Mouse (Mus musculus) hindbrain, embryonic 13.5 days (tissue): ENCODE results near the gene Camta1. TPM values are rescaled to one million over a fixed set of nuclear protein-coding genes. Genes with fewer than 3 reads are reported as not detected.

Experiments used
- ATAC-seq: fragments of 200-750 bp; cut with Nextera tagmentation; 2 replicates; pipeline ENCODE4 v1.8.0; 2017; ENCODE audit warnings: moderate TSS enrichment; ENCODE audit not compliant: low FRiP score
- H3K27ac ChIP-seq: fragments of 300-500 bp; sonication (generic); 2 replicates; pipeline ENCODE4 v1.5.1; 2015; ENCODE audit warnings: inconsistent platforms, mild to moderate bottlenecking, moderate library complexity
- H3K27me3 ChIP-seq: fragments of 300-500 bp; sonication (generic); 2 replicates; pipeline ENCODE4 v1.6.1; 2015; ENCODE audit warnings: mild to moderate bottlenecking, inconsistent platforms
- H3K36me3 ChIP-seq: fragments of 300-500 bp; sonication (generic); 2 replicates; pipeline ENCODE4 v1.6.1; 2015; ENCODE audit warnings: mild to moderate bottlenecking, inconsistent platforms
- H3K4me1 ChIP-seq: fragments of 300-500 bp; sonication (generic); replicated peaks from 2 replicates; pipeline ENCODE4 v1.6.1; 2015; ENCODE audit warnings: inconsistent platforms
- H3K4me2 ChIP-seq: fragments of 300-500 bp; sonication (generic); 2 replicates; pipeline ENCODE4 v1.6.1; 2015; ENCODE audit warnings: inconsistent platforms, mild to moderate bottlenecking, moderate library complexity
- H3K4me3 ChIP-seq: fragments of 300-500 bp; sonication (generic); 2 replicates; pipeline ENCODE4 v1.5.1; 2015; ENCODE audit warnings: mild to moderate bottlenecking, inconsistent platforms
- H3K9ac ChIP-seq: fragments of 300-500 bp; sonication (generic); 2 replicates; pipeline ENCODE4 v1.6.1; 2015; ENCODE audit warnings: mild to moderate bottlenecking, inconsistent platforms
- H3K9me3 ChIP-seq: fragments of 300-500 bp; sonication (generic); 2 replicates; pipeline ENCODE4 v1.6.1; 2016; ENCODE audit warnings: inconsistent platforms
- WGBS: fragments of 180-500 bp; shearing (Covaris S2); methylation state at CpG from one replicate; pipeline ENCODE4 v1.1.7; 2015; 5-methylcytosine and 5-hydroxymethylcytosine counted together
- polyA plus RNA-seq: library from polyadenylated mRNA; unstranded; fragments of >200 nt; fragmentation: Nextera tagmentation; extraction: Ambion mirVana; gene quantifications from 2 replicates; pipeline ENCODE4 v1.2.1, GENCODE M21; 2015

The Camta1 gene
- polyA plus RNA-seq, 1 experiment from 2014 or later: 159 TPM

- Histone ChIP-seq H3K9me3 (no peaks in the 10 kb centered on the region), H3K9ac (no peak overlapping the region), H3K36me3 (no peaks in the 10 kb centered on the region), H3K4me1 (peaks cover 36% of the 10 kb centered on the region), H3K4me2 (no peak overlapping the region), H3K27me3 (0 out of 2 replicates have a peak, but pooled peaks cover 8% of the 10 kb centered on the region), H3K27ac (peak overlapping the region; percentile 60; the same call in 1 of the 2 replicates), H3K4me3 (no peak overlapping the region)
- 67% methylated on average over 7 of the region's 7 CpGs for WGBS
- no peak for ATAC-seq
Measured at GRCm38 (mm10) chr4:151207566-151207965, 654.1 kb downstream of the Camta1 start.

- no peak overlapping the region for H3K4me2 ChIP-seq
- H3K4me1 ChIP-seq: peaks cover 27% of the 10 kb centered on the region
- no peaks in the 10 kb centered on the region for H3K27me3 ChIP-seq
- H3K36me3 ChIP-seq: no peaks in the 10 kb centered on the region
- no peak overlapping the region for H3K4me3 ChIP-seq
- 57% methylated on average over 6 of the region's 6 CpGs for WGBS
- 0 out of 2 replicates have a peak overlapping the region, but pooled peaks have one; percentile 10 for H3K27ac ChIP-seq
- no peaks in the 10 kb centered on the region for H3K9me3 ChIP-seq
- H3K9ac ChIP-seq: no peak overlapping the region
- ATAC-seq: no peak
Measured at GRCm38 (mm10) chr4:151202891-151203290, 658.8 kb downstream of the Camta1 start.

GRCm38 (mm10) chr4:151200316-151200715 lies 661.4 kb downstream of the Camta1 start:
- no peak for ATAC-seq
- Histone ChIP-seq H3K27me3 (peaks cover 7% of the 10 kb centered on the region), H3K9ac (no peak overlapping the region), H3K36me3 (no peaks in the 10 kb centered on the region), H3K4me1 (peaks cover 11% of the 10 kb centered on the region), H3K27ac (no peak overlapping the region), H3K4me3 (no peak overlapping the region), H3K4me2 (no peak overlapping the region), H3K9me3 (no peaks in the 10 kb centered on the region)
- 81% methylated on average over 9 of the region's 9 CpGs for WGBS

GRCm38 (mm10) chr4:151195126-151195525 lies 666.5 kb downstream of the Camta1 start:
- ATAC-seq: no peak
- H3K36me3 ChIP-seq: no peaks in the 10 kb centered on the region
- H3K4me2 ChIP-seq: no peak overlapping the region
- H3K9ac ChIP-seq: no peak overlapping the region
- H3K27ac ChIP-seq: peak overlapping the region; percentile 78
- H3K9me3 ChIP-seq: no peaks in the 10 kb centered on the region
- peaks cover 19% of the 10 kb centered on the region for H3K27me3 ChIP-seq
- no peak overlapping the region for H3K4me3 ChIP-seq
- 40% methylated on average over 10 of the region's 10 CpGs for WGBS
- H3K4me1 ChIP-seq: peaks cover 22% of the 10 kb centered on the region

- ATAC-seq: peak; percentile 58; the same call in 1 of the 2 replicates
- H3K27ac ChIP-seq: peak overlapping the region; percentile 78
- no peak overlapping the region for H3K4me3 ChIP-seq
- H3K27me3 ChIP-seq: peaks cover 19% of the 10 kb centered on the region
- 19% methylated on average over 4 of the region's 4 CpGs for WGBS
- no peaks in the 10 kb centered on the region for H3K9me3 ChIP-seq
- no peaks in the 10 kb centered on the region for H3K36me3 ChIP-seq
- peak overlapping the region; percentile 19; the same call in 1 of the 2 replicates for H3K4me2 ChIP-seq
- no peak overlapping the region for H3K9ac ChIP-seq
- peaks cover 22% of the 10 kb centered on the region for H3K4me1 ChIP-seq
Measured at GRCm38 (mm10) chr4:151194715-151195097, 667.0 kb downstream of the Camta1 start.

- peak; percentile 54 for ATAC-seq
- WGBS: 15% methylated on average over 11 of the region's 11 CpGs
- Histone ChIP-seq H3K36me3 (no peaks in the 10 kb centered on the region), H3K4me2 (peak overlapping the region; percentile 19; the same call in 1 of the 2 replicates), H3K4me1 (peaks cover 22% of the 10 kb centered on the region), H3K4me3 (no peak overlapping the region), H3K9me3 (no peaks in the 10 kb centered on the region), H3K27me3 (peaks cover 19% of the 10 kb centered on the region), H3K27ac (peak overlapping the region; percentile 78), H3K9ac (peak overlapping the region; percentile 1; the same call in 1 of the 2 replicates)
Measured at GRCm38 (mm10) chr4:151194030-151194714, 667.5 kb downstream of the Camta1 start.

GRCm38 (mm10) chr4:151186447-151186846 lies 675.2 kb downstream of the Camta1 start:
- Histone ChIP-seq H3K9ac (no peak overlapping the region), H3K4me2 (no peak overlapping the region), H3K9me3 (no peaks in the 10 kb centered on the region), H3K4me1 (peaks cover 21% of the 10 kb centered on the region), H3K27me3 (peaks cover 54% of the 10 kb centered on the region), H3K4me3 (no peak overlapping the region), H3K27ac (peak overlapping the region; percentile 63; the same call in 1 of the 2 replicates), H3K36me3 (no peaks in the 10 kb centered on the region)
- ATAC-seq: no peak
- WGBS: 12% methylated on average over 8 of the region's 8 CpGs

GRCm38 (mm10) chr4:151185750-151186149 lies 675.9 kb downstream of the Camta1 start:
- Histone ChIP-seq H3K4me2 (no peak overlapping the region), H3K9ac (no peak overlapping the region), H3K27me3 (peaks cover 59% of the 10 kb centered on the region), H3K36me3 (no peaks in the 10 kb centered on the region), H3K4me1 (peaks cover 27% of the 10 kb centered on the region), H3K27ac (no peak overlapping the region), H3K4me3 (no peak overlapping the region), H3K9me3 (no peaks in the 10 kb centered on the region)
- 24% methylated on average over 1 of the region's 1 CpGs for WGBS
- no peak for ATAC-seq

GRCm38 (mm10) chr4:151180394-151180902 lies 681.2 kb downstream of the Camta1 start:
- Histone ChIP-seq H3K27me3 (peaks cover 71% of the 10 kb centered on the region), H3K9me3 (no peaks in the 10 kb centered on the region), H3K9ac (no peak overlapping the region), H3K4me1 (peaks cover 39% of the 10 kb centered on the region), H3K36me3 (no peaks in the 10 kb centered on the region), H3K4me2 (no peak overlapping the region), H3K27ac (peak overlapping the region; percentile 36; the same call in 1 of the 2 replicates), H3K4me3 (no peak overlapping the region)
- no peak for ATAC-seq
- WGBS: 17% methylated on average over 7 of the region's 7 CpGs

GRCm38 (mm10) chr4:151179639-151180038 lies 682.0 kb downstream of the Camta1 start:
- no peaks in the 10 kb centered on the region for H3K36me3 ChIP-seq
- H3K9ac ChIP-seq: 0 out of 2 replicates have a peak overlapping the region, but pooled peaks have one; percentile 13
- no peaks in the 10 kb centered on the region for H3K9me3 ChIP-seq
- no peak overlapping the region for H3K4me2 ChIP-seq
- no peak for ATAC-seq
- 48% methylated on average over 3 of the region's 3 CpGs for WGBS
- peaks cover 71% of the 10 kb centered on the region for H3K27me3 ChIP-seq
- peak overlapping the region; percentile 69; the same call in 1 of the 2 replicates for H3K27ac ChIP-seq
- no peak overlapping the region for H3K4me3 ChIP-seq
- peaks cover 39% of the 10 kb centered on the region for H3K4me1 ChIP-seq

- H3K36me3 ChIP-seq: no peaks in the 10 kb centered on the region
- WGBS: 35% methylated on average over 8 of the region's 8 CpGs
- H3K9me3 ChIP-seq: no peaks in the 10 kb centered on the region
- H3K4me1 ChIP-seq: peaks cover 39% of the 10 kb centered on the region
- peaks cover 71% of the 10 kb centered on the region for H3K27me3 ChIP-seq
- H3K4me3 ChIP-seq: no peak overlapping the region
- ATAC-seq: peak; percentile 55; the same call in 1 of the 2 replicates
- peak overlapping the region; percentile 1 for H3K27ac ChIP-seq
- no peak overlapping the region for H3K4me2 ChIP-seq
- no peak overlapping the region for H3K9ac ChIP-seq
Measured at GRCm38 (mm10) chr4:151178970-151179378, 682.7 kb downstream of the Camta1 start.

- Histone ChIP-seq H3K4me2 (no peak overlapping the region), H3K27ac (peak overlapping the region; percentile 63), H3K4me1 (peaks cover 40% of the 10 kb centered on the region), H3K9me3 (no peaks in the 10 kb centered on the region), H3K27me3 (peaks cover 78% of the 10 kb centered on the region), H3K9ac (no peak overlapping the region), H3K4me3 (no peak overlapping the region), H3K36me3 (no peaks in the 10 kb centered on the region)
- 58% methylated on average over 8 of the region's 8 CpGs for WGBS
- ATAC-seq: no peak
Measured at GRCm38 (mm10) chr4:151172526-151172925, 689.1 kb downstream of the Camta1 start.
